Mouse (Mus musculus) A20 (cell line): ENCODE results near the gene Eps8l2.
A peak's percentile ranks its signal among the peaks of the same experiment; 100 is the strongest.

Experiments
- DNase-seq: peaks from one replicate; pipeline ENCODE4 v3.0.0-alpha.2; 2011; ENCODE audit warnings: low read depth, low spot score

The Eps8l2 gene

DNA sequence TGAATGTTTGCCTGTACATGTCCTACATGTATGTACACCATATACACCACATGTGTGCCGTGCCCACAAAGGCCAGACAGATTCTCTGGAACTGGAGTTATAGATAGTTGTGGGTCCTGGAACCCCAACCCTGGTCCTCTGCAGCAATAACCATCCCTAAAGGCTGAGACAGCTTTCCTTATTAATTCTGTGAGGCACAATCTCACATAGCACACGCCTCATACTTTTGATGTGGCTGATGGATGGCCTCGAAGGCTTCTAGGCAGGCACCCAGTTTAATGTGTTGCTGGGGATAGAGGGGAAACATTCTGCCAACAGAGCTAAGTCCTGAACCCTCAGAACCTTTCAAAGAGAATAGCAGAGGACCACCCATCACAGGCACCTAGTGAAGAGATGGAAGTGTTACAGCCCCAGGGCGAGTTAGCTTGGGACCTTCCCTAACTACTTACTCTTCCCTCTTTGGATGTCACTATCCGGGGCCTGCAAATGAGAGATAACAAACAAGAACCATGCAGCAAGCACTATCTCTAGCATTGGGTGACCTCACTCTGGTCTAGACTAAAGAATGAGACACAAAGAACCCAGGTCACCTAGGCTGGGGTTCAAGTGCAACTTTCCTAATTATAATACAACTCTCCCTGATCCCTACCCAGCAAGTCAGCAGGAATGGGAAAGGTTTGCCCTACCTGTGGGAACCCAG is 25.8 kb downstream of the Eps8l2 start:
- DNase-seq = no peak

DNA sequence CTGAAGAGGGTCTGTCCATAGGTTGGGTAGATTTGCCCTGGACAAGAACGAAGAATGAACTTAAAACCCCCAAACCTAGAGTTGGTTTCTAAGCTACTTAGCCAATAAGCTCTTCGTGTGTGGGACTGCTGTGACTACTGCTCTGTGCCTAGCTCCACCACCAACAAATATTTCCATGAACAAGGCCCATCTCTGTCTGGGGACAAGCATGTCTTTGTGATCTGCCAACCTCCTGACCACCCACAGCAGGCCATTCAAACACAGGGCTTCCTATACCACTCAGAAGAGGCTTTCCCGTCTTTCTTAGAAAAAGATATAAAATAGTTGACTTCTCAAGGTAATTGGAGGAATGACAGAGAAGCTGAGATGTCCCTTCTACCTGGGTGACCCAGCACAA is 26.4 kb downstream of the Eps8l2 start:
- DNase-seq = no peak

DNA sequence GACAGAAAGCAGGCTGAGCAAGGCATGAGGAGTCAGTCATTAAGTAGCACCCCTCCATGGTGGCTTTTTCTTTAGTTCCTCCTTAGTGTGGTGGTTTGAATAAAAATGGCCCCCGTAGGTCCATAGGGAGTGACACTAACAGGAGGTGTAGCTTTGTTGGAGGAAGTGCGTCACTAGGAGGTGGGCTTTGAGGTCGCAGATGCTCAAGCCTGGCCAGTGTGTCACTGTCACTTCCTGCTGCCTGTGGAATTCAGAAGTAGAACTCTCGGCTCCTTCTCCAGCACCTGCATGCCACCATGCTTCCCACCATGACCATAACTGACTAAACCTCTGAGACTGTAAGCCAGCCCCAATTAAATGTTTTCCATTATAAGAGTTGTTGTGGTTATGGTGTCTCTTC is 28.7 kb downstream of the Eps8l2 start:
- no peak for DNase-seq

DNA sequence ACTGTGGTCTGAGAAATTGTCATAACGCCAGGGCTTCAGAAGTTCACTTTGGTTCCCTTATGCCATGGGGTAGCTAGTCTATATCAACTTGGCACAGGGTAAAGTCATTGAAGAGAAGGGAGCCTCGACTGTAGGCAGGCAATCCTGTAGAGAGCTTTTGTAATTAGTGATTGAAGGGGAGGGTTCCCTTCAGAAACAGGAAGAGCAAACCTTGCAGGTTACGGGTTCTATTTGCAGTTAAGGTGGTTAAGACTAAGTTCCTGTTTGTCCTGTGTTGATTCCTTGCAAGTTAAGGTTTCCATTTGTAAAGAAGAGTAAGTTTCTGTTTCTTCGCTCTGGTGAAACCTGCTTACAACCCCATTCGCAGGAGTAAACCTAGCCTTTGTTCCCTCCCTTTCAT is 31.2 kb downstream of the Eps8l2 start:
- DNase-seq = peak; percentile 73

DNA sequence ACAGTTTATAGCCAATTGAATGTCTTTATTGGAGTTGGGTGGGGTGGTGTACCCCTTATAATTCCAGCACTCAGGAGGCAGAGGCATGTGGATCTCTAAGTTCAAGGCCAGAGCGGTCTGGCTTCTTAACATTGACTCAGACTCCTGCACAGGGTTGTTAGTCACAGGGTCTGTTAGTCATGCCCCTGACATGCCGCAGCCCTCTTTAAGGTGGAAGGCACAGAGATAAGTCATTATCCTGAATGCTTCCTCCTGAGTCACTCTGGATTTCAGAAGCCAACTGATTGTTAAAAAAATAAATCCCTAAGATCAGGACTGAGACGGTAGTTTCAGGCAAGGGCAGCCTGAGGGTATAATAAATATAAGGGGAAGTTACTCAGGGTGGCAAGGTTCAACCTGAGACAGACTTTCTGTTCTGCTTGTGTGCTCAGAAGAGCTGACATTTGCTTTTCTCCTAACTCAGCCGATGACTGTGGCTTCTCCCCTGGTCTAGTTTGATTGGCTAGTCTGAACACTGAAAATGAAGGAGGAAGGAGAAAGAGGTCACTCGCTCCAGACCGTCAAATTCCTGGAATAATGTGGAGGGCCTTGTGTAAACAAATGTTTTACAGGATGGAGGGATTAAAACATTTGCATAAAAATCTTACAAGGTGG is 33.4 kb downstream of the Eps8l2 start:
- peak; percentile 85 for DNase-seq

GRCm38 (mm10) chr7:141373611-141374010 is 34.9 kb downstream of the Eps8l2 start:
- DNase-seq = no peak

- no peak for DNase-seq
Measured at GRCm38 (mm10) chr7:141374399-141374798, 35.7 kb downstream of the Eps8l2 start.

GRCm38 (mm10) chr7:141379584-141379983 is 40.9 kb downstream of the Eps8l2 start:
- DNase-seq = peak; percentile 36

DNA sequence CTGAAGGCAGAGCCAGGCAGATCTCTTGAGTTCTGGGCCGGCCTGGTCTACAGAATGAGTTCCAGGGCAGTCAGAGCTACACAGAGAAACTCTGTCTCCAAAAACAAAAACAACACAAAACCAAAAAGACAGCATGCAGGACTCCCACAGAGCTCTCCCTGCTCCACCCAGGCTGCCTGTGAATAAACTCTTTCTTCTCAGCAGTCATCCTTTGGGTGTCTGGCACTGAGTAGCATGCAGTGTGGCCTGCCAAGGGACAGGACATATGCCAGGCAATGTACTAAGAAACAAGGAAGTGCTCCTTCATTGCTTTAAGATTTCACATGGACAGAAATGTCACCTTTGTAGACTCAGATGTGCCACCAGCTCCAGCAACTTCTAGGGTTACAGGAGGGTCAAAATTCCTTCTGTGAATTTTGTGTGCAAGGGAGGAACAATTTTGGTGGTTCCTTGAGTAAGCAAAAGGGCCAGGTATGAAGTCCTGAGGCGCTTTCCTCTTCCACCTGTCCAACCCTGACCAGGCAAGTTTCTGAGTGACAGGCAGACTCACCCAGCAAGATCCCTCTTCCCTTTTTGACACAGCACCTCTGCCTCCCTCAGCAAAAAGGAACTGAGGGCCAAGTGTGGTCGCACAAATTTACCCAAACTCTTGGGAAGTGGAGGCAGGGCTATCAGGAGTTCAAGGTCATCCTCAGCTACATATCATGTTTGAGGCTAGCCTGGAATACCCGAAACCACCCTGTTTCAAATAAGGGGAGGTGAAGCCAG is 42.6 kb downstream of the Eps8l2 start:
- DNase-seq = no peak

DNA sequence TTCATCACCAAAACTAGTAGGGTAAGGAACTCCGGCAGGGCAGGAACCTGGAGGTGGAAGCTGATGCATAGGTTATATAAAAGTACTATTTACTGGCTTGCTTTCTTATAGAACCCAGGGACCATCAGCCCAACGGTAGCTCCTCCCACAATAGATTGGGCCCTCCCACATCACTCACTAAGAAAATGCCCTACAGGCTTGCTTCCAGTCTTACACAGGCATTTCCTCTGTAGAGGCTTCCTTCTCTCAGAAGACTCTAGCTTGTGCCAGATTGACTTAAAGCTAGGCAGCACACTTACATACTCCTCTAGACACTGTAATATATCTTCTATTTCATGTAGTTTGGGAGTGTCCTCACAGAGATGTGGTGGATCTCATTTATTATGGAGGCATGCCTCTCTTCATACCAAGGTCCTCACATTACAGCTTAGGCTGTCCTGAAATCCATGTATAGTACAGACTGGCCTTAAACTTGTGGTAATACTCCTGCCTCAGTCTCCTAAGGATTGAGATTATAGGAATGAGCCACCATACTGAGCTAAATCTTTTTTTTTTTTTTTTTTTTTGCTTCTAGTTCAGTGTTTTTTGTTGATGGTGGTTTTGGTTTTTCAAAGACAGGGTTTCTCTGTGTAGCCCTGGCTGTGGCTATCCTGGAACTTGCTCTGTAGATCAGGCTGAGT is 49.3 kb downstream of the Eps8l2 start:
- DNase-seq = peak; percentile 33

- DNase-seq = no peak
Measured at GRCm38 (mm10) chr7:141388487-141389109, 49.9 kb downstream of the Eps8l2 start.

- no peak for DNase-seq
Measured at GRCm38 (mm10) chr7:141390326-141391259, 51.9 kb downstream of the Eps8l2 start.

DNA sequence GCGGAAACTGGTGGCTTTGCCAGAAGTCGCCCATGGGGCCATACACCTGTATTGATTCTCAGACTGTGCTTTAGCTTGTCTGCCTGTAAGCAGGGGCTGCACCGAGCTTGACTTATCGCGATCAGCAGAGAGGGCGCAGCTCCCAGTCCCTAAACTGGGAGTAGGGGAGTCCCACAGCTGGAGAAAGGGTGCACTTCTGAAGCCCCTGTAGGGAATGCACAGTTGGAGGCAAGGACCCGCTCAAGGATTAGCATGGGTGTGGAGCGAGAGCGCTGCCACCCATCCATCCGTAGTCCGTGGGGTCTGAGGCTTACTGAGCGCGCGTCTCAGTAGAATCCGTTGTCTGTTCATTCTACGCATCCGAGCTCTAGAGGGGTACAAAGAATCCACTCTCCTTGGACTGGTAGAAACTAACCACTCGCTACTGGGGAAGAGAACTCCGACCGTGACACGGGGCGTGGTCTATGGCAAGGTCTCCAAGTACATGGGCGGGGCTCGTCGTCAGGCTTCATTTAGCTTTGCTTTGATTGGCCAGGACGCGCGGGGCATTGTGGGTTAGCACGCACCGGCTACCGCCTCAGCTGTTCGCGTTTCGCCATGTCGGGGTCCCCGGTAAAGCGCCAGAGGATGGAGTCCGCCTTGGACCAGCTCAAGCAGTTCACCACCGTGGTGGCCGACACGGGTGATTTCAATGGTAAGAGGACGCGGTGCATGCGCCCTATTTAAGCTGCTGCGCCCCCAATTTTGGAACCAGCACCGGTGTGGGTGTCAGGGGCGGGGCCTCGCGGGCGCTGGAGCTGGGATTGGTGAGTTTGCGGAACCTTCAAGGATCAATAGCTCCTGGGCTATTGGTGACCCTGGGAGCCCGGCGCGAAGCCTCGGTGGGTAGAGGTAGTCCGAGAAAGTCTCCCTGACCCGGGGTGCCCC is 53.2 kb downstream of the Eps8l2 start, which contains the start of gene Taldo1:
Gene Taldo1, plus strand, starts transcription at position 575 of the 927 bp plus-strand sequence.
- DNase-seq = peak; percentile 98

DNA sequence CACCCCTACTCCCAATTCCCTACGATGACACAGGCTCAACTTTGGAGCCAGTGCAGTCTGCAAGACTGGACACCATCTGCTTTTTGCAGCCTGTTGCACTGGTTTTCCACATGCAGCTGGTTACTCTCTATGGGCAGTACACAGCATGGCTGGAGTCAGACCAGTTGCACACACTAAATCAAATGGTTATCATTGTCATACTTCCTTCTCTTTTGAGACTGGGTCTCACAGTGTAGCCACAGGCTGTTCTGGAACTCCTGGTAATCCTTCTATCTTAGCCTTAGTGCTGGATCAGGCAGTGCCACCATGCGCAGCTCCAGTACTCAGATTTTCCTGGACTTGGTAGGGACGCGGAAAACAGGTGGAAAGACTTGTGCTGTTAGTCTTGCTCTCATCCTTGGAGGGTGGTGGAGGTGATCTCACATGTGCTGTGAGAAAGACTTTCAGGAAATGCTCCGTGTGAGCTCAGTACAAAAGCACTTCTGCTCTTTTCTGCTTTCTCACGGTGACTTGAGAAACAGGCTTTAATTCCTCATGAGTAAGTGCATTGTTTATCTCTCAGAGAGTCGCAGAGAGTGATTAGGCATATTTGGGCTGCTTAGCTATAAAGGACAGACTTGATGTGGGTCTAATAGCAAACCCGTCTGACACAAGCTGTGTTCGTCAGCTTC is 54.0 kb downstream of the Eps8l2 start:
- DNase-seq = peak; percentile 52

DNA sequence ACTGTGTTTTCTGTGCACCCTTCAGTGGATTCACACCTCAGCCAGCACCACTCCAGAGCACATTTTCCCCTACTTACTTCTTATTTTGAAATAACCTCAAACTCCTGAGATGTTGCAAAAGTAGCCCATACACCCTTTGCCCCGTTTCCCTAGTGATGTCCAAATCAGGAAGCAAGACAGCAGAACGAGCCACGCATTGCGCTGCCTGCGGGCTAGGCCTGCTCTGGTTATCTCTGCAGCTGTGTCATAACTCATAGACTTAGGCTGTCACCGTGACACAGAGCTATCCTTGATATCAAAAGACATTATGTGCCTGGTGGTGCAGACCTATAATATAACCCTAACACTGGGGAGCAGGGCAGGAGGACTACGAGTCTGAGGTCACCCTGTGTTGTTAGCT is 55.5 kb downstream of the Eps8l2 start:
- DNase-seq = peak; percentile 50

DNA sequence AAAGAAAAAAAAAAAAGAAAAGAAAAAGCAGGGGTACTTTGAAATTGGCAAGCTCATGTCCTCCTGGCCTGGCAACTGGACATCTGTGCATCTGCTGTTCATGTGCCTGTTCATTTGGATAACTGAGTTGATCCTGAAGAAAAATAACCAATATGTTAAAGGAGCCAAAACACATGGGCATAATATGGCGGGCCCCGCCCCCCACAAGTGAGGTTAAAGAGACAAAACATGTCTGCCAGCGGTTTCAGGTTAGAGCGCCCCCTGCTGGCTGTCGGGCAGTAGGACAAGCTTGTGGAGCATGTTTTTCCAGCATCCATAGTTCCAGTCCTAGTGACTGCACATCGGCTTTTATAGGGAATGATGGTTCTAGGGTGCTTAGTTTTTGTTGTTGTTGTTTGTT is 56.1 kb downstream of the Eps8l2 start:
- DNase-seq = peak; percentile 78

- DNase-seq = no peak
Measured at GRCm38 (mm10) chr7:141395348-141395747, 56.7 kb downstream of the Eps8l2 start.

GRCm38 (mm10) chr7:141403305-141403704 is 64.6 kb downstream of the Eps8l2 start:
- DNase-seq = peak; percentile 70

GRCm38 (mm10) chr7:141405466-141405865 is 66.8 kb downstream of the Eps8l2 start:
- no peak for DNase-seq
